Mouse (Mus musculus) naive thymus-derived CD4-positive, alpha-beta T cell, adult 2 months (primary cell): ENCODE measurements around the gene Kcne1l.

Source experiments
- DNase-seq: peaks from one replicate; pipeline ENCODE4 v3.0.0-alpha.2; 2011; ENCODE audit warnings: low read depth

Gene Kcne1l

DNA sequence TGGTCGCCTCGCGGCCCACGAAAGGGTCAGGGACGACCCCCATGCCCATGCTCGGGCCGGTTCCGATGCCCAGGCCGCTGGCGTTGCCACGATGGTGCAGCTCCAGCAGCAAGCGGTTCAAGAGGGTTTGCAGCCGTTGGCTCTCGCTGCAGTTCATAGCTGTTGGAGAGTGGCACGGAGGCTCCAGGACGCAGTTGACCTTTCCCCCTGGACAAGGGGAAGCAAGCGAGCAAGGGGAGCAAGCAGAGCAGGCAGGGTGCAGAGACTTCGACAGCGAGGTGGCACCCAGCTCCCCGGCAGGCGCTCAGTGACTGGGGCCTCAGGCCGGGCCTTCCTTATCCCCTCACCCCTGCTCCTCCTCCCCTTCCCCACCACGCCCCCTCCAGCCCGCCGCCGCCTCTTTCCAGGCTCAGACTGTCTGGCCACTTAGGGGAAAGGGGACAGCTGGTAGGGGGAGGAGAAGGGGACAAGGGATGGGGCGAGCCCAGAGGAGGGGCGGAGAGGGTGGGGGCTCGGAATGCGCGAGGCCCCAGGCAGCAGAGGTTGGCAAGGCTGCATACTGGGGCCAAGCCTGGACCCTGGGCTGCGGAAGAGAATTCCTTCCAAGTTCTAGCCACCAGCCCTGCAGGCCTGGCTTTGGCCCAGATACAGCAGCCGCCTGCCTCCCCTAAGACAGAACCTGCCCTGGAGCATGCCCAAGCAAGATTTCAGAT, at the start of gene Kcne1l:
Gene Kcne1l, minus strand, starts transcription at position 426 of the 713 bp plus-strand sequence.
- no peak for DNase-seq

DNA sequence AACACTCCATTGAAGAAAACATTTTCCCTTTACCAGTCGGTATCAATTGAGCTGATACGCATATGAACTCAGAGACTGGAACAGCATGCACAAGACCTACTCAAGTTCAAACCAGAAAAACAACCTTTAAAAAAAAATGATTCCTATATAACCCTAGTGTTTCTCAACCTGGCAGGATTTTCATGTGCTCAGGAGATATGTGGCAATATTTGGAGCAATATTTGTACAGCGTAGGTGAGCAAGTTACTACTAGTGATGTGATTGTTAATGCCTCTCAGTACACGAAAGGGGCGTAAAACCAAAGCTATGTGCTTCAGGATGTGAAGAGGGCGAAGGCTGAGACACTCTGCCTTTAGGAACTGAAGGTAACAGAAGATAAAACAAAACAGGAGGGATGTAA, 30.1 kb upstream of the Kcne1l start:
- DNase-seq = no peak

DNA sequence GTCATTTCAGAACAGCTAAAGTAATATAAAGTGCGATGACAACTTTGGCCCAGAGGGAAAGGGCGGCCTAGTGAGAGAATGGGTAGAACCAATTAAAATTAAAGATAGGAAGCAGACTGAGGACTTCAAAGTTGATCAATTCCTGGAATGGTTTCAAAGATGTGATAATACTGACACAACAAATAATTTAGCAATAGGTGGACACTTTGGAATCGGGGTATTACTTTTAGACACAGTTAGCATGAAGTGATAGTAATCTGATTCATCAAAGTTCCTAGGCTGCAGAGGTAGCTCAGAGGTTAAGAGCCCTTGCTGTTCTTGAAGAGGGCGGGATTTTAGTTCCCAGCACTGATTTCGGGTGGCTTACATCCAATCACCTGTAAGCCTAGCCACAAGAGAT, 29.4 kb upstream of the Kcne1l start:
- DNase-seq = no peak

- peak; percentile 9 for DNase-seq
These were observed 19.7 kb upstream of the Kcne1l start for GRCm38 (mm10) chrX:142325760-142326159.

DNA sequence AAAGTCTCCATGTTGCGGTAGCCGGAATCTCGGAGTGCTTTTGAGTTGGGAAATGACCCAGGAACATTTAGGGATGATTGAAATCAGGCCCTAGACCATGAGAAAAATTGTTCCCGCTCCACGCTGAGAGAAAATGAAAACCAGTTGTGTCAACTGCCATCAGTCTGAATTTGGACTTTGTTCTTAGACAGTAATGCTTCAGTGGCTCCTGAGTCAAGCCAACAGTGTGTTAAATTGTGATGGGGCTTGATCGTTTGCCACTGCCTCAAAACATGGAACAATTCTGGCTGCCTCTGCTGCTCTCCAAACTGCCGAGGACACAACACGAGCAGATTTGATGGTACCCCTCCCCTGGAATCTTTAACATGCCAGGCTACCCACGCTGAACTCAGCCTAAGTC, 10.0 kb upstream of the Kcne1l start:
- DNase-seq = no peak

- no peak for DNase-seq
These were observed 9.2 kb upstream of the Kcne1l start for GRCm38 (mm10) chrX:142315270-142315669.

- DNase-seq = peak; percentile 39
These were observed 8.4 kb upstream of the Kcne1l start for GRCm38 (mm10) chrX:142314307-142315024.

DNA sequence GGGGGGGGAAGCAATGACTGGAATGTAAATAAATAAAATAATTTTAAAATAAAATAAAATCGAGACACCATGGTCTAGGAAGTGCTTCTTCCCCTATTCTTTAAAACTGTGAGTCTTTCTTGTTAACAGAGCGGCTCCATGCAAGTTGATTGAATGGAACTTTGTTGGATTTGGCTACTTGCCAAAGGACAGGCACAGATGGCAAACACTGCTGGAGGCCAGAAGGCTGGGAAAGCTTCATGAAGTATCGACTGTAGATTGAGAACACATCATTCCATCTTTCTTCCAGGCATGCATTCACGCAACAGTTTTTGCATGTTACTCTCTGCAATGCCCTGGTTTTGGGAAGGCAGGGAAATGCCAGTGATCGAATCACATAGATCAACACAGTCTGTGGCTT, 4.3 kb upstream of the Kcne1l start:
- no peak for DNase-seq

DNA sequence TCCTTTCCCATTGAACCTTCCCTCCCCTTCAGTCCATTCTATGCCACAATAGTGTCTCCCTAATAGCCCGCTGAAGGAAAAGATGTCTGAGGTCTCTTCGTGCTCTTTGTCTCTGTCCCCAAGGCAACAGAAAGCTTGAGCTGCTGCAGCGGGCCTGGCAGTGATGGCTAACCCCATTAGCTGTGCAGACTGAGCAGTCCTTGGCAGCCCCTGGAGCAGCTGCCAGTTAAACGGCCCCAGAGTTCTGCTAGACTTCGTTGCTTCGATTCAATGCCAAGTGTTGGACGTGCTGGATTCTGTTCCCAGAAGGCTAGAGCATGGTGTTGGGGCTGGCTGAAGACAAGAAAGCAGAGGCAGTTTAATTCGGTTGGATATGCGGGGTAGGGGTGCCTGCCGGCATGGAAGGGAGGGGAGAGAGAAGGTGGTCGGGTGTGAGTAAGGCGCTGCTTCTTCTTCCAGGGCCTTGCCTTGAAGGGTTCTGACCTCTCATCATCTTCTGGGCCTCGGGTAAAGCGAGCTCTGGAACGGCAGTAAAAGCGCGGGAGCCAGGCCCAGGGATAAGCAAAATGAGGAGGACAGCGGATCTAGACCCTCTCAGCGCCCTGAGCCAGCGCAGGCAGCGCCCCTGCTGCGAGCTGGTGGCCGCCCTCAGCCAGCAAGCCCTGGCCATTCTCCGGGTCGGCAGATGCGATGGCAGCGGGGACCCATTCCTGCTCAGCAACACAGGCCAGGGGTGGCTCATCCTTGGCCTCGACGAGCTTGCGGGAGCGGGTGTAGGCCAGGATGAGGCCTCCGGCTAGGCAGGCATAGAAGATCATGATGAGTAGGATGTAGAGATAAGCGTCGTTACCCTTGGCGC, 855 bp downstream of the Kcne1l start:
- no peak for DNase-seq

DNA sequence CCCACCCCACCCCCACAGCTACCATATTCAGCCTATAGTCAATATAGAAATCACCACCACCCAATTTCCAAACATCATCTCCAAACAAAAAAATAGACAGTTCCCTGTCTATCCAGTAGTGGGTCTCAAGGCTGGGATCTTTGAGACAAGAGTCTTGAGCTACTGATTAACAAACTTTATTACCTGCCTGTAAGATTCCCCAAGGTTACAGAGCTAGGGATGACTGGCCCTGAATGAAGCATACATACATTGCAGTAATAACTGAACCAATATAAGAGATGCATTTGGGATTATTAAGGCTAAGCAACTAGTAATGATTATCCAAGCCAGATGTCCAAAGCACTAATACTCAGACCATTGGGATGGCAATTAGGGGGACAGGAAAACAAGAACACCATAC, 1.5 kb downstream of the Kcne1l start:
- DNase-seq = no peak

- DNase-seq = no peak
These were observed 2.6 kb downstream of the Kcne1l start for GRCm38 (mm10) chrX:142303456-142303855.

DNA sequence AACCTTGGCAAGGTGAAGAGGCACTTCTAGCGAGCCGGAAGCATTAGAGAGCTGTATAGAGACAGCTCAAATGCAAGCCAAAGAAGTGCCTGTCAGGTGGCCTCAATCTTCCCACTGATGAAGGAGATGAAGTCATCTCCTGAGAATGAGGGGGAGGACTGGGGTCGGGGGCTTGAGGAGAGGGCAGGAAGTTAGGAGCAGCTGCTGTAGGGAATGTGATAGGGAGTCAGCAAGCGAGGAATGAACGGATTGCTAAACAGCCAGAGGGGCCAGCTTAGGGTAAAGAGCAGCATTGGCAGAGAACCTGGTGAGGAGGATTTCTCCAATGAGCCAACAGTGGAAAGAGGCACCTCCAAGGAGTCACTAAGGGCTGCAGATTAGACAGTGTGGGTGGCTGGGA, 20.2 kb downstream of the Kcne1l start:
- DNase-seq = no peak

- DNase-seq = no peak
These were observed 29.5 kb downstream of the Kcne1l start for GRCm38 (mm10) chrX:142276573-142276972.

- DNase-seq = no peak
These were observed 30.1 kb downstream of the Kcne1l start for GRCm38 (mm10) chrX:142276031-142276430.
